Mouse (Mus musculus) embryo, embryonic 10 days (tissue): ENCODE data around the gene Hadha.
A peak's percentile ranks its signal among the peaks of the same experiment; 100 is the strongest.

Experiments
- DNase-seq: peaks from one replicate; pipeline ENCODE4 v3.0.0-alpha.2; 2015; ENCODE audit warnings: low spot score

Hadha gene

DNA sequence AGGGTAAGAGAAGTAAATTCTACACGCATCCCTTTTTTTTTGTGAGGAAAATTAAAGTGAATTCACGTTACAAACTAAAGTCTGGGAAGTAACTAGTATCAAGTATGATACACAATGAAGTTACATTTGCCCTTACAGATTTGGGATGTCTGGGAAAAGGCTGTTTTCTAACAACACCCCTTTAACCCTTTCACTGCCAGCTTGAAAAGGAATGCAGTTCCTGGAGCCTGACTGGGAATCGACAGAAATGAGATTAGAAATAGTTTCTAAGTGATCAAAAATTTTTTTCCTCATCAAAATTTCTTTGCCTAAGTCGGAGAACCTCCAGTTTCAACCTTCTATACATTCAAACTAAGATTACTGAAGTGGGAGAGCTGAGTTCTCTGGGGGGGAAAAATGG, 949 bp downstream of the Hadha start:
- DNase-seq, result peak; percentile 51

DNA sequence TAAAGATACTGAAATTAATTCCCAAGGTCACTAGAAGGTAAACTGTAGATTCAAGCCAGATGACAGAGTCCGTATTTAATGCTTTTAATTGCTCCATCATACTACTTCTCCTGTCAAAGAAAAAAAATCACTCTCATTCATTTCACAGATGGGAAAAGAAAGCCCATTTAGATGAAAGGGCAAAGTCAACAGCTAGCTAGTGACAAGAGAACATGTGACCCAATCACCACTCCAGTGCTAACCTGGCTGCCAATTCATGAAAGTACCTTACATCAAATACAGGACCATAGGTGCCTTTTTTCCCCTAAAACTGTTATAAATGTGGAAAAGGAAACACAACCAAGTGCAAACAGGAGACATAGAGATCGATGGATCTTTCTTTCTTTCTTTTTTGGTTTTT, 1.7 kb downstream of the Hadha start:
- DNase-seq, result no peak

GRCm38 (mm10) chr5:30152413-30152812, 2.5 kb downstream of the Hadha start:
- DNase-seq, result no peak

DNA sequence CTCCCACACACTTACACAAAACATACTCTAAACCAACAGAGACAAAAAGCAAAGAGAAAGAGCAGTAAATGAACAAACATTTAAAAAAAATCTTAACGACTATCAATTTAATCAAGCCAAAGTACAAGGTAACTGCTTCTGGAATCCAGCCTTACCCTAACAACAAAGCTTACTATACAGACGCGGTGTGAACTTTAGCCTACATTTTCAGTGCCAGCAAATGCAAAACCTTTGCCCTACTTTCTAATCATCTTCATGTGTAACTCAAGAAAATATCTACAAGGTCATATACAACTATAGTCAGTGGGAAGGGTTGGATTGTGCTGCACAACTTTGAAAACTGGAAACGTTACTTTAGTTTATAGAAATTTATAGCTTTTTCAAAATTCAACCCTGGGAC, 3.0 kb downstream of the Hadha start:
- no peak for DNase-seq

GRCm38 (mm10) chr5:30148133-30148920, 6.6 kb downstream of the Hadha start:
- no peak for DNase-seq

DNA sequence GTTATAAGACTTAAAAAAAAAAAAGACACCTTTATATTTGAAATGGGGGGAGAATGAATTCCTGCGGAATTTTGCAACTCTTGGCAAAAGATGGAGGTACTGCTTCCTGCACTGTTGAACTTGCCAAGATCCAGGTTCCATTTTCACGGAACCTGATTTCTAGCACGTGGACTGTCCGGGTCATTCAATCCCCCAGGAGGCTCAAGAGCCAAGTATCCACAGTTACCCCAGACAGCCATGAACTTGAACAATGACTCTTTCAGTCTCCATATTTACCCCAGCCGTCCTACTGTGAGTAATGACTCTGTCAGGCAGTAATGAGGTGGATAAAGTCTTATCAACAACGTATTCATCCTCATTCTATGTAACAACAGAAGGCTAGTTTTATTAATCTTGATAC, 8.4 kb downstream of the Hadha start:
- DNase-seq, result no peak

DNA sequence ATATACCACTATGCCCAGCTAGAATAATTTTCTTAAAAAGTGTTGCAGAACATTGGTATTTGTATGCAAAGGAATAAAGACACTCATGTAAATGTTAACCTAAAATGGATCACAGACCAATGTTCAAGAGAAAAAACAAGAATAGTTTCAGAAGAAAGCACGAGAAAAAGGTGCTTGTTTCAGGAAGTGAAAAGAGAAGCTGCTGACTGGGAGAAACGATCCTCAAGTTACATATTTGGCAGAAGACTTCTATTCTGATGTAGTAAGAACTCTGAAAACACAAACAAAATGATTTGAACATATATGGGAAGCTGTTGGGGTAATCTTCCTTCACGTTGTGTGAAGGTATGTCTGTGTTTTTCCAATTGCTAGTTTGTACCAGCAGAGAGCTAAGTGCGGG, 16.8 kb downstream of the Hadha start:
- DNase-seq, result no peak

DNA sequence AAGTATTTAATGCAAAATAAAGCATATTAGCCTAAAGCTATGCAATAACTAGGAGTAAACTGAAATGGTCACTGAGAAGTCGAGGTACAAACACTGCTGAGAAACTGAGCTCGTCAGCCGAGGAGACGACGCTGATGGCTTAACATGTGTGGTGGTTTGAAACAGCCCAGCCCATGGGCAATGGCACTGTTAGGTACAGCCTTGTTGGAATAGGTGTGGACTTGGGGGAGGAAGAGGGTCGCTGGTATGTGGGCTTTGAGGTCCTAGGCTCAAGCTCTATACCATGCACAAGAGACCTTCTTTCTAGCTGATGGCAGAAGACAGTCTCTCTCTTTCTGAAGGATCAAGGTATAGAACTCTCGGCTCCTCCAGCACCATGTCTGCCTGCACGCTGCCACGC, 17.7 kb downstream of the Hadha start:
- no peak for DNase-seq

- DNase-seq, result no peak
Measured at GRCm38 (mm10) chr5:30135711-30136231, 19.2 kb downstream of the Hadha start.

GRCm38 (mm10) chr5:30132173-30132572, 22.8 kb downstream of the Hadha start:
- DNase-seq, result no peak

DNA sequence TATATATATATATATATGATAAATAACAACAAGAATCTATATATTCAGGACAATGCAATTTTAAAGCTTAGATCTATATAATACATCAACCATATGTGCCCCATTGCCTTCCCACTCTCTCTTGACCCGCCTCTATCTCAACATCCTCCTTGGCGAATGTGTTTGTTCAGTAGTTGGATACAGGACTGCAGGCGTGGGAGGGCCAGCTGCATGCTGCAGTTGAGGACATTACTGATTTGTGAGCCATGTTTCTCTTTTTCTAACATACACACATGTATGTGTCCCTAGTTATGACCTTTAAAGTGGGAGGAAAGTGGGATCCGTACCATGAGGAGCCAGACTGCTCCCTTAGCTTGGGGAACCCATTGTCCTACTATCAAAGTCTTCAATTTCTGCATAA, 23.7 kb downstream of the Hadha start:
- no peak for DNase-seq

- DNase-seq, result no peak
Measured at GRCm38 (mm10) chr5:30128680-30129079, 26.3 kb downstream of the Hadha start.

GRCm38 (mm10) chr5:30127921-30128597, 26.9 kb downstream of the Hadha start:
- no peak for DNase-seq

GRCm38 (mm10) chr5:30126756-30127155, 28.2 kb downstream of the Hadha start:
- DNase-seq, result no peak

GRCm38 (mm10) chr5:30125587-30125986, 29.4 kb downstream of the Hadha start:
- peak; percentile 82 for DNase-seq

- no peak for DNase-seq
Measured at GRCm38 (mm10) chr5:30122481-30122880, 32.5 kb downstream of the Hadha start.

- DNase-seq, result no peak
Measured at GRCm38 (mm10) chr5:30120106-30120505, 34.9 kb downstream of the Hadha start.

DNA sequence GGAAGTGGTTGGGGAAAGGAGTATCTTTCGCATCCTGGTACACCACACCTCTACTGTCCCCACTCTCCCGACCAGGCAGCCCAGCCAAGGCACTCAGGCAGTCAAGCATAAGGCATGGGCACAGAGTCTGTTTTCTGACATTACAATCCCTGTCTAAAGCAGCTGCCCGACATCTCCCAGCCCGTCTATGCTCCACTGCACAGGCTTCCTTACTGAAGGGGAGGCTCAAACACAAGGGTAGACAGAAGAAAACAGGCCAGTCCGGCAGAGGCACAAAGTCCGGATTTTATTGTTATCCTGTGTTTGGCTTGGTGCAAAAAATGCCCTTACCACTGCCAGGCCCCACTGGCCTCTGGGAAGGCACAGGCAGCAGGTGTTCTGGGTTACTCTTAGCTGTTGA, 35.8 kb downstream of the Hadha start:
- no peak for DNase-seq

DNA sequence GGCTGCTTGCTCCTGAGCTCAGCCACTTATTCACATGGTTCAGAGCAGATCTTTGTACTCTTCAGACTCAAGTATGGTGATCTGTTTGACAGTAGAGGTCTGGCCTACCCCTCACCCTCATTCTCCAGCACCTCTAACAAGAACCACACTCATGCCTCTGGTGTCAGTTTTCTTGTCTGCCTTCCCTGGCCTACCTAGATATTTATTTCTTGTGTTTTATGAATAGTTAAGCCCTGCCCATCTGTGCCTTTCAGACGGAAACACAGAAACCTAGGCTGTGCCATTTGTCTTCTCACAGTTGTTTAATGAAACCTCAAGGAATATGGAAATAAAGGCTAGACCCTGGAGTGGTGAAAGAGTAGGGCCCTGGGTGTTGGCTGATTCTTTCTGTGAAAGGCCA, 36.9 kb downstream of the Hadha start:
- no peak for DNase-seq

- DNase-seq, result peak; percentile 35
Measured at GRCm38 (mm10) chr5:30115718-30116117, 39.2 kb downstream of the Hadha start.

DNA sequence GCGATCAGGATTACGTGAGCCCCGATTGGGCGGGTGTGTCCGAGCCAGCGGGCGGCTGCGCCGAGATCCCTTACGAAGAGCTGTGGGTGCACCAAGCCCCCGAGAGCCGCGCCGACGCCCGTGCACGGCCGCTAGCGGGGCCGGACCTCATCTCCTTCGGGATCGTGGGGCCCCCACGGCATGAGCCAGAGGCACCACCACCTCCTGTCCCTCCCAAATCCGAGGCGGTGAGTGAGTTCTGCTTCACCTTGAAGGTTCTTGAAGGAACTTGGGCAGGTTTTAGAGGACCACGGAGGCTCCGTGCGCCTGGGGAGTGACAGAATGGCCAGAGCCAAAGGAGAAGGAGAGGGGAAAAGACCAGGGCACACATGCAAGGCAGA, 40.2 kb downstream of the Hadha start:
- no peak for DNase-seq

DNA sequence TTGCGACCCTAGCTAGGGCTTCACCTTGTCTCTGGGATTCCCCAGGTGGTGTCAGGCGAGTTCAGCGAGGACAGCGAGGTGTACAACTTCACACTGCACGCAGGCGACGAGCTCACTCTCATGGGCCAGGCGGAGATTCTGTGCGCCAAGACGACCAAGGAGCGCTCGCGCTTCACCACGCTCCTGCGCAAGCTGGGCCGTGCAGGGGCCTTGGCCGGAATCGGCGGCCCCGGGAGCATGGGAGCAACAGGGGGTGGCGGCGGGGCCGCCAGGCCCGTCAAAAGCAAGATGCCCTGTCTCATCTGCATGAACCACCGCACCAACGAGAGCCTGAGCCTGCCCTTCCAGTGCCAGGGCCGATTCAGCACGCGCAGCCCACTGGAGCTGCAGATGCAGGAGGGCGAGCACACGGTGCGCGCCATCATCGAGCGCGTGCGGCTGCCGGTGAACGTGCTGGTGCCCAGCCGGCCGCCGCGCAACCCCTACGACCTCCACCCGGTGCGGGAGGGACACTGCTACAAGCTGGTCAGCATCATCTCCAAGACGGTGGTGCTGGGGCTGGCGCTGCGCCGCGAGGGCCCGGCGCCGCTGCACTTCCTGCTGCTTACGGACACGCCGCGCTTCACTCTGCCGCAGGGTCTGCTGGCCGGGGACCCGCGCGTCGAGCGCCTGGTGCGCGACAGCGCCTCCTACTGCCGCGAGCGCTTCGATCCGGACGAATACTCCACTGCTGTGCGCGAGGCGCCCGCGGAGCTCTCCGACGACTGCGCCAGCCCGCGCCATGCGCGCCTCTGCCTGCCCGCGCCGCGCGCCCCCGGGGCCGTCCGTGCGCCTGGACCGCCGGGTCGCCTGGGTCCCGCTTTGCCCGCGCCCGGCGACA, 40.8 kb downstream of the Hadha start:
- peak; percentile 86 for DNase-seq
